Mouse (Mus musculus) retina, adult 2 months (tissue): ENCODE measurements around the gene Nudt7.

Experiments
- DNase-seq: peaks from one replicate; pipeline ENCODE4 v3.0.0-alpha.2; 2012; ENCODE audit warnings: low read depth, low spot score

Gene Nudt7

GRCm38 (mm10) chr8:114143645-114144290 lies 10.4 kb downstream of the Nudt7 start:
- no peak for DNase-seq

- no peak for DNase-seq
Observed at GRCm38 (mm10) chr8:114153311-114154045, 20.1 kb downstream of the Nudt7 start.

- DNase-seq = no peak
Observed at GRCm38 (mm10) chr8:114158586-114158985, 25.2 kb downstream of the Nudt7 start.

- no peak for DNase-seq
Observed at GRCm38 (mm10) chr8:114159666-114160065, 26.3 kb downstream of the Nudt7 start.

- no peak for DNase-seq
Observed at GRCm38 (mm10) chr8:114163871-114164270, 30.5 kb downstream of the Nudt7 start.

- no peak for DNase-seq
Observed at GRCm38 (mm10) chr8:114164444-114165096, 31.2 kb downstream of the Nudt7 start.

- DNase-seq = no peak
Observed at GRCm38 (mm10) chr8:114165741-114166140, 32.4 kb downstream of the Nudt7 start.

GRCm38 (mm10) chr8:114176721-114177120 lies 43.4 kb downstream of the Nudt7 start:
- no peak for DNase-seq

GRCm38 (mm10) chr8:114193334-114193733 lies 60.0 kb downstream of the Nudt7 start:
- DNase-seq = no peak

GRCm38 (mm10) chr8:114198990-114199389 lies 65.6 kb downstream of the Nudt7 start:
- DNase-seq = no peak
